Mouse (Mus musculus): Measurements from ENCODE around the gene Lyl1.

- no peak for TF ChIP-seq CTCF (IDR thresholded peaks at IDR 0.05; ENCODE audit: extremely low read depth, insufficient read length, insufficient replicate concordance, low read depth, low read length)
- TF ChIP-seq POLR2A (IDR thresholded peaks at IDR 0.05; ENCODE audit: low read depth, low read length) = no peak
Observed at GRCm38 (mm10) chr8:84713381-84713780, 12.1 kb downstream of the Lyl1 start.
